Mouse (Mus musculus): Measurements from ENCODE around the gene 4930480E11Rik. TPM values are rescaled to one million over a fixed set of nuclear protein-coding genes. Genes with fewer than 3 reads are reported as not detected.
"Not testable (repeated sequence)": the region's sequence is repeated elsewhere in the genome, so short reads cannot be mapped to it uniquely, and the experiment has no call there.

Gene 4930480E11Rik
- total RNA-seq (2014; fragmentation: Nextera tagmentation) (not detected in 2 replicates), total RNA-seq (2017) (not detected in 2 replicates)

- no peak for ATAC-seq (replicated peaks; ENCODE audit: low FRiP score, low TSS enrichment, poor library complexity, severe bottlenecking)
Observed at GRCm38 (mm10) chrX:78369343-78369742, at the start of gene 4930480E11Rik. 4930480E11Rik (plus strand) TSS chrX:78369643.

GRCm38 (mm10) chrX:78403346-78403745 is 33.9 kb downstream of the 4930480E11Rik start:
- not testable (repeated sequence) for ATAC-seq (replicated peaks; ENCODE audit: low FRiP score, low TSS enrichment, poor library complexity, severe bottlenecking)

Other genes starting within 250 kb of the 4930480E11Rik start
- gene Gm5938, start 244.2 kb upstream of the 4930480E11Rik start, total RNA-seq (2014; fragmentation: Nextera tagmentation), result not detected in 2 replicates
- not detected in 2 replicates for gene Gm5938, start 244.2 kb upstream of the 4930480E11Rik start, total RNA-seq (2017)
- gene Obp1b, start 182.9 kb upstream of the 4930480E11Rik start, total RNA-seq (2014; fragmentation: Nextera tagmentation), result not detected in 2 replicates
- gene Obp1b, start 182.9 kb upstream of the 4930480E11Rik start, total RNA-seq (2017), result not detected in 2 replicates
- not detected in 2 replicates for gene Gm14743, start 123.7 kb upstream of the 4930480E11Rik start, total RNA-seq (2014; fragmentation: Nextera tagmentation)
- gene Gm14743, start 123.7 kb upstream of the 4930480E11Rik start, total RNA-seq (2017), result not detected in 2 replicates
- 8.0 and 13.1 TPM in 2 replicates for gene Prrg1, start 214.3 kb downstream of the 4930480E11Rik start, total RNA-seq (2014; fragmentation: Nextera tagmentation)
- 5.6 and 7.5 TPM in 2 replicates for gene Prrg1, start 214.3 kb downstream of the 4930480E11Rik start, total RNA-seq (2017)

Measured in megakaryocyte-erythroid progenitor cell, adult 5-6 weeks (primary cell).